Mouse (Mus musculus): ENCODE measurements around the gene Tub. TPM values are rescaled to one million over a fixed set of nuclear protein-coding genes. Genes with fewer than 3 reads are reported as not detected.

Tub gene
- polyA plus RNA-seq, 1 experiment from 2014 or later = 41.9 TPM

DNA sequence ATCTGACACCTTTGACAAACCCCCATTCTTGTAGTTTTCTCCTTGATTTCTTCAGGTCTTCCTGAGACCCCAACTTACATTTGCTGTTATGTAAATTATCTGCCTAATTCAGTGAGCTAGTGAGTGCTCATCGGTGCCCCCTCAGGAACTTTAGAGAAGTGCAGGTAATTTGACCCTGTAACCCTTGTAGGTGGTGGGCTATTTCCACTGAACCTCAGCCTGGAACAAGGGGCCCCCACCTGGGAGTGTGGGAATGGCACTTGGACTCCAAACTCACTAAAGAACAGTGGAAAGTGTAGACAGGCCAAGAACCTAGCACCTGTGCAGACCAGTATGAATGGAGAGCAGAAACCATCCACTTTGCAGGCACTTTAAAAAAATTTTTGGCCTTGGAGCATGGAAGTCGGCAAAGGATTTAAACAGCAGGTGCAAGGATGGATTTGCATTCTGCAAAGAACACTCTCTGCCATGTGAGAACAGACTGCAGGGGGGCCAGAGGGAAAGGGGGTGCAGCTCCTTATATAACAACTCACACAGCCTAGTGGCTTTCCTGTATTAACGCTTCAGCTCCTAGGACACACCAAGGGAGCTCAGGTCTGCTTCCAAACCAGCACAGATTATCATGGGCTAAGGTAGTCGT, 50.3 kb downstream of the Tub start:
- 0 out of 2 replicates have a peak, but pooled peaks have one; percentile 35 for ATAC-seq
- H3K4me1 ChIP-seq (ENCODE audit: control insufficient read depth, insufficient read depth, low read depth, low read length) = no peaks in the 10 kb centered on the region

DNA sequence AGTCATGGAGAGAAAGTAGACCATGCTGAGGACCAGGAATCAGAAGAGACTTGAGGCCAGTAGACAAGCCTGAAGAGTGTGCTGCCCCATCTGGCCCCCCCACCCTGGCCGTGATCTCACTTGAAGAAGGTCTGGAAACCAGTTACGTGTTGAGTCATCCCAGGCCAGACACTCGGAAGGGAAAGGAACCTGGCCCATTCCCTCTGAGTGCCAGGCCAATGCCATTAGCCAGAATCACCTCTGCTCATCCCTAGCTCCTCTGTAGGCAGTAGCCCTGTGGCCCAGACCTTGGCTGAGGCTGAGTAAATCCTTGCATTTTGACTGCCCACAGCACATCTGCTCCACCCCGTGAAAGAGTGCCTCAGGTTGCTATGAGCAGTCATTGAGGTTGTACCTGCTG, 51.8 kb downstream of the Tub start:
- no peaks in the 10 kb centered on the region for H3K9me3 ChIP-seq (ENCODE audit: control insufficient read depth, low read length)
- no peaks in the 10 kb centered on the region for H3K27me3 ChIP-seq (replicated peaks; ENCODE audit: control insufficient read depth, insufficient read depth, low read length)
- no peaks in the 10 kb centered on the region for H3K4me1 ChIP-seq (ENCODE audit: control insufficient read depth, insufficient read depth, low read depth, low read length)
- 84% methylated on average over 4 of the region's 4 CpGs for WGBS
- no peak overlapping the region for H3K9ac ChIP-seq (ENCODE audit: low read depth, low read length)
- no peak for ATAC-seq
- H3K27ac ChIP-seq (ENCODE audit: low read depth, low read length) = no peak overlapping the region
- H3K4me3 ChIP-seq (ENCODE audit: low read length) = no peak overlapping the region
- no peak overlapping the region for H3K4me2 ChIP-seq (ENCODE audit: low read length)
- H3K36me3 ChIP-seq (ENCODE audit: control insufficient read depth, insufficient read depth, low read length) = no peaks in the 10 kb centered on the region

More for the DNA sequence above, 50.3 kb downstream of the Tub start:
- 51% methylated on average over 4 of the region's 4 CpGs for WGBS
- Histone ChIP-seq H3K4me3 (ENCODE audit: low read length) (no peak overlapping the region), H3K4me2 (ENCODE audit: low read length) (no peak overlapping the region), H3K9ac (ENCODE audit: low read depth, low read length) (no peak overlapping the region), H3K36me3 (ENCODE audit: control insufficient read depth, insufficient read depth, low read length) (no peaks in the 10 kb centered on the region), H3K9me3 (ENCODE audit: control insufficient read depth, low read length) (no peaks in the 10 kb centered on the region), H3K27me3 (replicated peaks; ENCODE audit: control insufficient read depth, insufficient read depth, low read length) (no peaks in the 10 kb centered on the region), H3K27ac (ENCODE audit: low read depth, low read length) (no peak overlapping the region)

GRCm38 (mm10) chr7:109003653-109004052, 53.5 kb downstream of the Tub start:
- H3K4me1 ChIP-seq (ENCODE audit: control insufficient read depth, insufficient read depth, low read depth, low read length) = no peaks in the 10 kb centered on the region
- no peaks in the 10 kb centered on the region for H3K9me3 ChIP-seq (ENCODE audit: control insufficient read depth, low read length)
- 34% methylated on average over 3 of the region's 3 CpGs for WGBS
- no peak for ATAC-seq
- no peak overlapping the region for H3K4me3 ChIP-seq (ENCODE audit: low read length)
- no peak overlapping the region for H3K4me2 ChIP-seq (ENCODE audit: low read length)
- H3K9ac ChIP-seq (ENCODE audit: low read depth, low read length) = no peak overlapping the region
- H3K27ac ChIP-seq (ENCODE audit: low read depth, low read length) = no peak overlapping the region
- no peaks in the 10 kb centered on the region; the same call in 1 of the 2 replicates for H3K27me3 ChIP-seq (replicated peaks; ENCODE audit: control insufficient read depth, insufficient read depth, low read length)
- no peaks in the 10 kb centered on the region for H3K36me3 ChIP-seq (ENCODE audit: control insufficient read depth, insufficient read depth, low read length)

DNA sequence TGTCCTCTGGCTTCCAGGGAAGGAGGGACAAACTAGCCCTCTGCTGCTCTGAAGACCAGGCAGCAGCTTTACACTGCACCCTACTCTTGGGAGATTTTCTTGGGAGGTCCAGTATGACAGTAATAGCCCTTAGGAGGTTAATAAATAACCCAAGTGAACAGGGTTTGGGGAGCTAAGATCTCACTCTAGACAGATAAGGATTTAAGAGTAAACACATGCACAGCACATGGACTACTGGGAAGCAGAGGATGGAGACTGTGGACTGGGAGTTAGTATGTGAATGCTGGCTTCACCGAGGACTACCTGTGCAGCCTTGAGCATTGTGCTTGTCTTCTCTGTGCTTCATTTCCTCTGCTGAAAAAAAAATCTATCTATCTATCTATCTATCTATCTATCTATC, 59.1 kb downstream of the Tub start:
- 85% methylated on average over 1 of the region's 1 CpGs for WGBS
- Histone ChIP-seq H3K9ac (ENCODE audit: low read depth, low read length) (no peak overlapping the region), H3K36me3 (ENCODE audit: control insufficient read depth, insufficient read depth, low read length) (no peaks in the 10 kb centered on the region), H3K9me3 (ENCODE audit: control insufficient read depth, low read length) (no peaks in the 10 kb centered on the region), H3K27me3 (replicated peaks; ENCODE audit: control insufficient read depth, insufficient read depth, low read length) (no peaks in the 10 kb centered on the region; the same call in 1 of the 2 replicates), H3K4me2 (ENCODE audit: low read length) (no peak overlapping the region), H3K4me1 (ENCODE audit: control insufficient read depth, insufficient read depth, low read depth, low read length) (peaks cover 28% of the 10 kb centered on the region), H3K4me3 (ENCODE audit: low read length) (no peak overlapping the region), H3K27ac (ENCODE audit: low read depth, low read length) (no peak overlapping the region)
- no peak for ATAC-seq

- Histone ChIP-seq H3K4me1 (ENCODE audit: control insufficient read depth, insufficient read depth, low read depth, low read length) (peaks cover 29% of the 10 kb centered on the region), H3K27ac (ENCODE audit: low read depth, low read length) (peak overlapping the region; percentile 92)
These were observed 60.8 kb downstream of the Tub start for GRCm38 (mm10) chr7:109010720-109011595.

DNA sequence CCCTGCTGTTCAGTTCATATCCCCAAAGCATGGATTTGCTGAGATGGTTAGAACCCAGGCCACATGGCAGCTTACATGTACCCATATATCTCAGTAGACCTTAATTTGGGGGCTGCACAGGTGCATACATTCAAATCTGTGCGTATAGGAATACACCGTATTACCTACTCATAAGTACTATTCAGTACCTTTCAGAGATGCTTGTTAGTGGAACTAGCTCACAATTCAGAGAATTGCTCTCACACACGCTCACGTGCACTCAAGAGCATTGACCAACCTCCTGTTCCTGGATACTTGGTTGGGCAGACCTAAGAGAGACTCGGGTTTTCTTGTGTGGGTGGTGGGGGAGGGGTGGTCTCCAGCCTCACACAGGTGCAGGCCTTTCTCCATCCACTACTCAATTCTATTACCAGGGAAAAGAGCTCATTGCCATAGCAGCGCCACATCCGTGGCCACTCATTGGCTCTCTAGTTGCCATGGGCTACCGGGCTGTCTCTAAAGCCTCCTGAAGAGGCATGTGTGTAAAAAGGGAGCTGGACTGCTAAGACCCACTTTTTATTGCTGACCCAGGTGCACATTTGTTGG, 61.5 kb downstream of the Tub start:
- WGBS = 25% methylated on average over 8 of the region's 8 CpGs
- peak overlapping the region; percentile 87 for H3K9ac ChIP-seq (ENCODE audit: low read depth, low read length)
- peaks cover 36% of the 10 kb centered on the region for H3K4me1 ChIP-seq (ENCODE audit: control insufficient read depth, insufficient read depth, low read depth, low read length)
- H3K4me3 ChIP-seq (ENCODE audit: low read length) = peak overlapping the region; percentile 76
- ATAC-seq = peak; percentile 80
- no peaks in the 10 kb centered on the region; the same call in 1 of the 2 replicates for H3K27me3 ChIP-seq (replicated peaks; ENCODE audit: control insufficient read depth, insufficient read depth, low read length)
- no peaks in the 10 kb centered on the region for H3K36me3 ChIP-seq (ENCODE audit: control insufficient read depth, insufficient read depth, low read length)
- no peaks in the 10 kb centered on the region for H3K9me3 ChIP-seq (ENCODE audit: control insufficient read depth, low read length)
- peak overlapping the region; percentile 92 for H3K27ac ChIP-seq (ENCODE audit: low read depth, low read length)
- H3K4me2 ChIP-seq (ENCODE audit: low read length) = peak overlapping the region; percentile 84

More at GRCm38 (mm10) chr7:109010720-109011595, 60.8 kb downstream of the Tub start:
- under 1% methylated on average over 59 of the region's 82 CpGs for WGBS
- Histone ChIP-seq H3K36me3 (ENCODE audit: control insufficient read depth, insufficient read depth, low read length) (no peaks in the 10 kb centered on the region), H3K4me2 (ENCODE audit: low read length) (peak overlapping the region; percentile 84), H3K27me3 (replicated peaks; ENCODE audit: control insufficient read depth, insufficient read depth, low read length) (no peaks in the 10 kb centered on the region; the same call in 1 of the 2 replicates), H3K4me3 (ENCODE audit: low read length) (peak overlapping the region; percentile 76), H3K9ac (ENCODE audit: low read depth, low read length) (peak overlapping the region; percentile 87), H3K9me3 (ENCODE audit: control insufficient read depth, low read length) (no peaks in the 10 kb centered on the region)
- ATAC-seq = peak; percentile 75

DNA sequence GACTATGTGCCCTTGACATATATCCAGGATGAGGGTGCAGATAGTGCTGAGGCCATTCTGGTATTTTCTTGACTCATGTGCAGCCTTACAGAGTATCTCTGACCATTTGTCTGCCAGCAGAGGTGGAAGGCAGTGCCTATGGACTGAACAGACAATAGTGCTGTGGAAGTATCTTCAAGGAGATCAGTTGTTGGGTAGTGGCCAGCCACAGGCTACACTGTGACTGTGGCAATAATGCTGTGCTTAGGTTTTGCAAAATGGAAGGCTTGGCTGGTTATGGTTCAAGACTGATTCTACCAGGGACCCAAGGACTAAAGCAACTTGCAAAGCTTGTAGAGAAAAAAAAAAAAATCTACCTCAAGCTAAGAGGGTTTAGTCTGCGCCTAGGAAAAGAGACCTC, 62.4 kb downstream of the Tub start:
- H3K4me1 ChIP-seq (ENCODE audit: control insufficient read depth, insufficient read depth, low read depth, low read length) = peaks cover 39% of the 10 kb centered on the region
- H3K27me3 ChIP-seq (replicated peaks; ENCODE audit: control insufficient read depth, insufficient read depth, low read length) = no peaks in the 10 kb centered on the region; the same call in 1 of the 2 replicates
- H3K9me3 ChIP-seq (ENCODE audit: control insufficient read depth, low read length) = no peaks in the 10 kb centered on the region
- H3K4me3 ChIP-seq (ENCODE audit: low read length) = peak overlapping the region; percentile 76
- peak overlapping the region; percentile 2; the same call in 1 of the 2 replicates for H3K9ac ChIP-seq (ENCODE audit: low read depth, low read length)
- no peak for ATAC-seq
- H3K4me2 ChIP-seq (ENCODE audit: low read length) = peak overlapping the region; percentile 84
- no peaks in the 10 kb centered on the region for H3K36me3 ChIP-seq (ENCODE audit: control insufficient read depth, insufficient read depth, low read length)
- H3K27ac ChIP-seq (ENCODE audit: low read depth, low read length) = peak overlapping the region; percentile 92; the same call in 1 of the 2 replicates
- WGBS = 82% methylated on average over 1 of the region's 1 CpGs

GRCm38 (mm10) chr7:109012998-109013625, 63.0 kb downstream of the Tub start:
- WGBS = 31% methylated on average over 4 of the region's 4 CpGs
- peak overlapping the region; percentile 84 for H3K4me2 ChIP-seq (ENCODE audit: low read length)
- H3K27ac ChIP-seq (ENCODE audit: low read depth, low read length) = peak overlapping the region; percentile 41; the same call in 1 of the 2 replicates
- H3K27me3 ChIP-seq (replicated peaks; ENCODE audit: control insufficient read depth, insufficient read depth, low read length) = no peaks in the 10 kb centered on the region; the same call in 1 of the 2 replicates
- H3K36me3 ChIP-seq (ENCODE audit: control insufficient read depth, insufficient read depth, low read length) = no peaks in the 10 kb centered on the region
- peak overlapping the region; percentile 37 for H3K9ac ChIP-seq (ENCODE audit: low read depth, low read length)
- ATAC-seq = 0 out of 2 replicates have a peak, but pooled peaks have one; percentile 4
- H3K4me3 ChIP-seq (ENCODE audit: low read length) = peak overlapping the region; percentile 5; the same call in 1 of the 2 replicates
- peaks cover 39% of the 10 kb centered on the region for H3K4me1 ChIP-seq (ENCODE audit: control insufficient read depth, insufficient read depth, low read depth, low read length)
- no peaks in the 10 kb centered on the region for H3K9me3 ChIP-seq (ENCODE audit: control insufficient read depth, low read length)
